Mouse (Mus musculus) cerebellum, adult 2 months (tissue): Measurements from ENCODE around the gene Tln1. TPM values are rescaled to one million over a fixed set of nuclear protein-coding genes. Genes with fewer than 3 reads are reported as not detected.
"Not testable (repeated sequence)": the region's sequence is repeated elsewhere in the genome, so short reads cannot be mapped to it uniquely, and the experiment has no call there.

Source experiments
- DNase-seq, 2 experiments: peaks; one replicate each; pipeline ENCODE4 v3.0.0; 2021
- H3K27ac ChIP-seq: fragments of 200-500 bp; 2 replicates; pipeline ENCODE4 v1.5.1; 2012; ENCODE audit warnings: low read length, control low read depth, inconsistent platforms; ENCODE audit not compliant: insufficient read depth
- H3K27me3 ChIP-seq: fragments of 200-500 bp; 2 replicates; pipeline ENCODE4 v1.6.1; 2012; ENCODE audit warnings: inconsistent platforms, mild to moderate bottlenecking, low read length, moderate library complexity; ENCODE audit not compliant: control insufficient read depth, insufficient read depth
- H3K4me1 ChIP-seq: fragments of 200-500 bp; 2 replicates; pipeline ENCODE4 v1.6.1; 2011; ENCODE audit warnings: low read length; ENCODE audit not compliant: control insufficient read depth, insufficient read depth
- H3K4me3 ChIP-seq: fragments of 200-500 bp; replicated peaks from 2 replicates; pipeline ENCODE3; 2011; ENCODE audit warnings: mild to moderate bottlenecking, low read depth, low read length, control low read depth; ENCODE audit not compliant: insufficient read depth
- CTCF ChIP-seq: fragments of 200-500 bp; IDR thresholded peaks from 2 replicates; pipeline ENCODE4 v1.5.1; 2011; ENCODE audit warnings: low read depth, mild to moderate bottlenecking, control low read depth, low read length, moderate library complexity, borderline replicate concordance; ENCODE audit not compliant: insufficient read depth
- POLR2A ChIP-seq: fragments of 200-500 bp; IDR thresholded peaks from 2 replicates; pipeline ENCODE4 v1.6.1; 2011; ENCODE audit warnings: low read length, control low read depth, borderline replicate concordance; ENCODE audit not compliant: insufficient read depth
- WGBS: fragments of 180-500 bp; shearing (Covaris S2); methylation state at CpG from one replicate; pipeline ENCODE4 v1.1.7; 2018; 5-methylcytosine and 5-hydroxymethylcytosine counted together
- polyA plus RNA-seq: library from polyadenylated mRNA; depleted of rRNA; stranded (reverse); fragments of >200 nt; gene quantifications from 2 replicates; pipeline ENCODE4 v1.2.3, GENCODE M21; 2012

Gene Tln1
- polyA plus RNA-seq, 1 experiment = 48.8 TPM

DNA sequence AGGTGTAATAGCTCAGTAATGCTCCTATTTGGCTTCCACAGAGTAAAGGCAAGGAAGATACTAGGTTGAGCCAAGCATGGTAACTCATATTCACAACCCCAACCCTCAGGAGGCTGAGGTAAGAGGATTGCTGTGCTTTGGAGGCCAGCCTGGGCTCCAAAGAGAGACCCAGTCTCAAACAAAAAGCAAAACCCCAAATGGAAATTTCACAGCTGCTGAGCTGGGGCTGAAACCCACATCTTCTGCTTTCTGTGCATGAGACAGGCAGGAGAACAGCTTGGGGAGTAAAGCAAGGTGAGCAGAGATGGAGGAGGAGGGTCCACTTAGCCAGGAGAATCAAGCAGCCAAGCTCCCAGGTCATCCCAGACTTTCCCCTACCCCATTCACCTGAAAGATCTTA is 8.6 kb downstream of the Tln1 start:
- no peak for DNase-seq
- no peaks in the 10 kb centered on the region for H3K27me3 ChIP-seq

DNA sequence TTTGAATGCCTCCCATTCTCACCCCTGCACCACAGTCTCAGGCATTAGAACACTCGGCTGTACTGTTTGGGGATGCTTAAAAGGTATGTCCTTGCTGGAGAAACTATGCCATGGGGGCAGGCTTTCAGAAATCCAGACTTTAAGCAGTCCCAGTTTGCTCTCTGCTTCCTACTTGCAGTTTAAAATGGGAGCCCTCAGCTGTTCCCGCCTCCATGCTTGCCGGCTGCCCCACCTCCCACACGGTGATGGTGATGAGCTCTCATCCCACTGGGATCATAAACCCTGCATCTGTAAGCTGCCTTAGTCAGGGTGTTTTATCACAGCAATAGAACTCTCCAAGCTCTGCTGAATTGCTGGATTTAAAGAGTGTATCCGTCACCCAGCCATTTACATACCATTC is 10.1 kb downstream of the Tln1 start:
- no peak overlapping the region for H3K4me3 ChIP-seq
- no peak for DNase-seq
- TF ChIP-seq POLR2A (no peak), CTCF (no peak)
- no peaks in the 10 kb centered on the region for H3K27me3 ChIP-seq
- H3K27ac ChIP-seq = no peak overlapping the region
- 97% methylated on average over 5 of the region's 5 CpGs for WGBS
- no peaks in the 10 kb centered on the region for H3K4me1 ChIP-seq

More for the DNA sequence above, 8.6 kb downstream of the Tln1 start:
- Histone ChIP-seq H3K27ac (no peak overlapping the region), H3K4me3 (no peak overlapping the region), H3K4me1 (no peaks in the 10 kb centered on the region)
- TF ChIP-seq CTCF (no peak), POLR2A (no peak)

DNA sequence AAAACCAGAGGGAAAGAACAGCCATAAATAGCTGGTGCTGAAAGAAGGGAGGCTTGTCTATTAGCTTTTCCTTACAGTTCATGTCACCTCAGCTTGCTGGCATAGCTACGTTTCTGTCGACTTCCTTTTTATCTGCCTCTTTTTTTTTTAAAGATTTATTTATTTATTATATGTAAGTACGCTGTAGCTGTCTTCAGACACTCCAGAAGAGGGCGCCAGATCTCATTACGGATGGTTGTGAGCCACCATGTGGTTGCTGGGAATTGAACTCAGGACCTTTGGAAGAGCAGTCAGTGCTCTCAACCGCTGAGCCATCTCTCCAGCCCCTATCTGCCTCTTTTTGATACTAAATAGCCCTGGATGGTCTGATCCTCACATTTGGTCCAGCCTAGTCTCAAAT is 10.6 kb downstream of the Tln1 start:
- not testable (repeated sequence) for H3K4me3 ChIP-seq, H3K27me3 ChIP-seq, H3K4me1 ChIP-seq, H3K27ac ChIP-seq, DNase-seq
- WGBS = 87% methylated on average over 6 of the region's 6 CpGs

DNA sequence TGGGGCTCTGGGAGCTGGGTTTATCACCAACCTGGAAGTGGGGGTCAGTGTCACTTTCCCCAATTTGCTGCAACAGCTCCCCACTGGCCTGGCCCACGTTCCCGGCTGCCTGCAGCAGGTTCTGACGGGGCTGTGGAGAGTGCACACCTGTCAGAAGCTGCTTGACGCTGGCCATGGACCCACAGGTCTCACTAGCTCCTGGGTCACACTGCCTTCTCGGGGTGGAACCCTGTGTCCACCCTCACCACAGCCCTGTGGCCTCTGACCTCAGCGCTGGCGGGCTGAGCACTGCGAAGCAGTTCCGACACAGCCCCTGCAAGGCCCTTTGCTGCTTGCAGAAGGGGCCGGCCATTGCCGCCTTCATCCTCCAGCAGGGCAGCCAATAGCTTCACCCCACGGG is 13.4 kb downstream of the Tln1 start:
- DNase-seq = no peak
- 92% methylated on average over 12 of the region's 12 CpGs for WGBS
- TF ChIP-seq CTCF (no peak), POLR2A (no peak)
- Histone ChIP-seq H3K4me1 (no peaks in the 10 kb centered on the region), H3K4me3 (no peak overlapping the region), H3K27ac (no peak overlapping the region), H3K27me3 (no peaks in the 10 kb centered on the region)

GRCm38 (mm10) chr4:43547160-43547559 is 15.3 kb downstream of the Tln1 start:
- no peak overlapping the region for H3K27ac ChIP-seq
- H3K4me1 ChIP-seq = no peaks in the 10 kb centered on the region
- DNase-seq = no peak
- TF ChIP-seq POLR2A (no peak), CTCF (no peak)
- H3K27me3 ChIP-seq = no peaks in the 10 kb centered on the region
- 94% methylated on average over 8 of the region's 8 CpGs for WGBS
- no peak overlapping the region for H3K4me3 ChIP-seq

DNA sequence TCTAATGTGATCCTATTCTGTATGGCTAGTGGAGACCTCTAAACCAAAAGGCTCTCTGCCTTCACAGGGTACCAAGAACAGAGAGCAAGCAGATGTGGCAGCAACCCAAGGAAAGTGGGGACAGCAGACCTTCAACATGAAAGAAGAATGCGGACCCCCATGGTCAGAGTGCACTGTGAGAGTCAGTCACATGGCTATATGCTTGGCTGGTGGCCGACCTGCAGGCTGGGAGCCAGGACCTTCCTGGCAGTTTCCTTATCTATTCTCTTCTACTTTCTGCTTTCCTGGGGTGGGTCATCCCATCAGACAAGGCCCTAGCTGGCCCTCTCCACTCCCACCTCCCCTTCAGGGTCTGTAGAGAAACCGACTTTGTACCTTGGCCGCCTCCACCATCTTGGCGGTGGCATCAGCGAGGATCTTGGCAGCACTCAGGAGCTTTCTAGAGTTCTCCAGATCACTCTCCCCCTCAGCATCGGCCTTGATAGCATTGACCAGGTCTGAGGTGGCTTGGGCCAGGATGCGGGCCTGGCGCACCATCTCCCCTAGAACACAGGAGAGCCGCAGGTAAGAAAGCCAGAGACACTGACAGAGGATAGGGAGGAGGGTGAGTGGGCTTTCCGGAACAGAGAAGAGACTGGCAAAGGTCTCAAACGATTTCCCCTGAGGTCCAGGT is 16.0 kb downstream of the Tln1 start:
- TF ChIP-seq POLR2A (no peak), CTCF (no peak)
- WGBS = 59% methylated on average over 12 of the region's 12 CpGs

DNA sequence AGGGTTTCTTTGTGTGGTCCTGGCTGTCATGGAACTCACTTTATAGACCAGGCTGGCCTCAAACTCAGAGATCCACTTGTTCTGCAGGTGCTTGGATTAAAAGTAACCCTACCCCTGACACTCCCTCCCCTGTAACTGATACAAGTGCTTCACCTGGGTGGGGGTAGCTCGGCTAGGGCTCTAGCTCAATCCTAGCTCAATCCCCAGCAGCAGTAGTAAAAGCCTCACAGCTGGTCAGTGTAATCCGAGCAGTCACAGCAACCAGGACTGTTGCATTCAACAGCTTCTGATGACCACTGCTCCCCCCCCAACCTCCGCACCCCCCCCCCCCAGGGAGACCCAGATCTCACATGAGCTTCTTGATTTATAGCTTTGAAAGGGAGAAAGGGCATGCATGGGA is 20.4 kb downstream of the Tln1 start:
- WGBS = 88% methylated on average over 3 of the region's 3 CpGs
- Histone ChIP-seq H3K27ac (no peak overlapping the region), H3K27me3 (no peaks in the 10 kb centered on the region), H3K4me3 (no peak overlapping the region), H3K4me1 (no peaks in the 10 kb centered on the region)
- DNase-seq = no peak
- TF ChIP-seq CTCF (no peak), POLR2A (no peak)

More for the DNA sequence above, 16.0 kb downstream of the Tln1 start:
- H3K4me1 ChIP-seq = no peaks in the 10 kb centered on the region
- no peak for DNase-seq
- H3K4me3 ChIP-seq = no peak overlapping the region
- H3K27me3 ChIP-seq = no peaks in the 10 kb centered on the region
- no peak overlapping the region for H3K27ac ChIP-seq

DNA sequence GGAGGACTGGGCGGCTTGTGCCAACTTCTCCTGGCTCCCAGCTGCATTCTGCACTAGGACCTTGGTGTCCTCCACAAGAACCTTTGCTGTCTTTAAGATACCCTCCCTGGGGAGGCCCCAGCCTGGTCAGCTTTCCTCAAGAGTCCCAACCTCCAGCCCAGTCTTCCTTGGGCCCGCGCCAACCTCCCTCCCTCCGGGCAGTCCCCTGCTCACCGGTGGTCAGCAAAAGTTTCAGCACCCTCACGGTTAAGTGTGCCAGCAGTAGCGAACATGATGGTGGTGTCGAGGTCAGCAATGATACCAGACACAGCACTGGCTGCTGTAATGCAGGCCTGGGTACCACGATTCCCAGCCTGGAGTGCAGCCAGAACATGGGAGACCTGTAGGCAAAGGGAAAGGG is 26.5 kb downstream of the Tln1 start:
- DNase-seq = no peak
- no peaks in the 10 kb centered on the region for H3K4me1 ChIP-seq
- TF ChIP-seq POLR2A (no peak), CTCF (no peak)
- no peak overlapping the region for H3K27ac ChIP-seq
- no peak overlapping the region for H3K4me3 ChIP-seq
- 80% methylated on average over 9 of the region's 9 CpGs for WGBS
- H3K27me3 ChIP-seq = no peaks in the 10 kb centered on the region
